In genomic region chr7:118850676-118851290, GRCm38 (mm10) we compare ENCODE assay signal across 10 mouse cellular contexts. TPM values are rescaled to one million over a fixed set of nuclear protein-coding genes. Genes with fewer than 3 reads are reported as not detected.
DNase-seq lines count a peak whose midpoint lies in the region; ATAC-seq and TF ChIP-seq lines count a peak whose summit lies in the region.
"Had no signal": no experiment of that assay in that cellular context is flagged by ENCODE, and none has a peak within 500 bp of the region (broad histone marks: within the 10 kb centered on the region; RNA-seq: fewer than 3 reads in every experiment).

No protein-coding gene starts in this region.

- no peaks in the 10 kb centered on the region for H3K27me3 ChIP-seq in stomach, postnatal 0 days (ENCODE audit: control insufficient read depth, insufficient read depth, low read length)
- H3K27me3 ChIP-seq in forebrain, embryonic 13.5 days, result no peaks in the 10 kb centered on the region
- H3K27me3 ChIP-seq: Patski had no signal

- ATAC-seq in stomach, postnatal 0 days (ENCODE audit: low FRiP score, low TSS enrichment), result peak; percentile 30
- no peak for ATAC-seq in forebrain, embryonic 13.5 days

- no peaks in the 10 kb centered on the region for H3K9me3 ChIP-seq in stomach, postnatal 0 days (ENCODE audit: control insufficient read depth, low read length)
- no peaks in the 10 kb centered on the region for H3K9me3 ChIP-seq in forebrain, embryonic 13.5 days (replicated peaks)
- H3K9me3 ChIP-seq: hindbrain, embryonic 10.5 days had no signal

- H3K36me3 ChIP-seq in stomach, postnatal 0 days (ENCODE audit: control insufficient read depth, insufficient read depth, low read length), result peaks cover 20% of the 10 kb centered on the region
- H3K36me3 ChIP-seq in forebrain, embryonic 13.5 days (ENCODE audit: poor library complexity, severe bottlenecking), result peaks cover 79% of the 10 kb centered on the region

- peak; percentile 27 for DNase-seq in gastrocnemius, postnatal 25 days
- no peak for DNase-seq in gastrocnemius, postnatal 36 days
- peak; percentile 24 for DNase-seq in ovary, postnatal 36 days (ENCODE audit: low spot score)
- DNase-seq in ovary, postnatal 10 days (ENCODE audit: low spot score), result no peak
- DNase-seq in brain, adult 2 months (ENCODE audit: low read depth, low spot score), result peak; percentile 78
- DNase-seq in stomach, postnatal 0 days (ENCODE audit: low spot score), result peak; percentile 63
- DNase-seq in testis, postnatal 14 days (ENCODE audit: low spot score), result no peak

- H3K4me2 ChIP-seq in stomach, postnatal 0 days (replicated peaks; ENCODE audit: low read depth), result no peak overlapping the region
- no peak overlapping the region for H3K4me2 ChIP-seq in forebrain, embryonic 13.5 days

- TF ChIP-seq EP300 in stomach, postnatal 0 days (optimal IDR thresholded peaks at IDR 0.05), result no peak

- H3K27ac ChIP-seq in stomach, postnatal 0 days (replicated peaks), result no peak overlapping the region
- H3K27ac ChIP-seq in forebrain, embryonic 13.5 days, result no peak overlapping the region
- H3K27ac ChIP-seq: hindbrain, embryonic 10.5 days had no signal

- H3K4me3 ChIP-seq in stomach, postnatal 0 days (ENCODE audit: low read depth, low read length), result no peak overlapping the region
- no peak overlapping the region for H3K4me3 ChIP-seq in forebrain, embryonic 13.5 days
- H3K4me3 ChIP-seq: hindbrain, embryonic 10.5 days had no signal

- H3K4me1 ChIP-seq in stomach, postnatal 0 days (replicated peaks; ENCODE audit: control insufficient read depth, insufficient read depth), result no peaks in the 10 kb centered on the region; the same call in 1 of the 2 replicates
- peaks cover 20% of the 10 kb centered on the region for H3K4me1 ChIP-seq in forebrain, embryonic 13.5 days

- intact Hi-C loops in gastrocnemius, postnatal 36 days (cut with DNase I), result no loop called here

- TF ChIP-seq CTCF in stomach, postnatal 0 days (IDR thresholded peaks at IDR 0.05; ENCODE audit: low read depth), result no peak

- no peak overlapping the region for H3K9ac ChIP-seq in stomach, postnatal 0 days (ENCODE audit: low read length)
- H3K9ac ChIP-seq in forebrain, embryonic 13.5 days, result no peak overlapping the region

- 52% methylated on average over 9 of the region's 9 CpGs for WGBS in stomach, postnatal 0 days
- WGBS in forebrain, embryonic 13.5 days, result 75% methylated on average over 9 of the region's 9 CpGs

RNA-seq across cellular contexts. Expression of gene Iqck, which starts 4.8 kb away (rescaled TPM):
- under 1 TPM; 0.13 to 0.16 TPM for total RNA-seq in gastrocnemius, postnatal 25 days (2021)
- total RNA-seq in gastrocnemius, postnatal 36 days (2021), result under 1 TPM in 1 of 2 experiments, not detected in 1; 0.52 TPM
- polyA plus RNA-seq in stomach, postnatal 0 days (2015; fragmentation: Nextera tagmentation; extraction: Ambion mirVana), result 1.1 and 1.5 TPM in 2 replicates
- polyA plus RNA-seq in forebrain, embryonic 13.5 days (2015; fragmentation: Nextera tagmentation; extraction: Ambion mirVana), result 3.1 and 3.2 TPM in 2 replicates

RNA-seq across cellular contexts. Expression of gene Knop1, which starts 5.3 kb away (rescaled TPM):
- 10 to 100 TPM; 23.5 to 26.0 TPM for total RNA-seq in gastrocnemius, postnatal 25 days (2021)
- total RNA-seq in gastrocnemius, postnatal 36 days (2021), result 10 to 100 TPM; 22.2 to 27.1 TPM
- polyA plus RNA-seq in stomach, postnatal 0 days (2015; fragmentation: Nextera tagmentation; extraction: Ambion mirVana), result 41.7 and 51.4 TPM in 2 replicates
- 123 and 133 TPM in 2 replicates for polyA plus RNA-seq in forebrain, embryonic 13.5 days (2015; fragmentation: Nextera tagmentation; extraction: Ambion mirVana)

Comparison
In these comparisons a context has a peak if more than half of its experiments do, and no peak if none do; other contexts are left out.
1. DNase-seq: peak in gastrocnemius, postnatal 25 days (single experiment), ovary, postnatal 36 days (single experiment), brain, adult 2 months (single experiment) and stomach, postnatal 0 days (single experiment); none in gastrocnemius, postnatal 36 days (0 of 2), ovary, postnatal 10 days (single experiment) and testis, postnatal 14 days (single experiment).